Mouse (Mus musculus): ENCODE results near the gene Mgat5. TPM values are rescaled to one million over a fixed set of nuclear protein-coding genes. Genes with fewer than 3 reads are reported as not detected.

The Mgat5 gene
- polyA plus RNA-seq, 1 experiment, result 3.6 TPM

GRCm38 (mm10) chr1:127395724-127396123 is 190.9 kb downstream of the Mgat5 start:
- H3K79me3 ChIP-seq (ENCODE audit: low read depth), result no peaks in the 10 kb centered on the region
- H3K4me3 ChIP-seq (ENCODE audit: insufficient read depth, poor library complexity, severe bottlenecking), result no peak overlapping the region
- no peaks in the 10 kb centered on the region for H3K79me2 ChIP-seq (ENCODE audit: control insufficient read depth, insufficient read depth)
- no peak overlapping the region for H3ac ChIP-seq (ENCODE audit: control insufficient read depth, insufficient read length, low read depth)
- H3K36me3 ChIP-seq (ENCODE audit: control insufficient read depth, insufficient read depth), result no peaks in the 10 kb centered on the region
- TF ChIP-seq CTCF (IDR thresholded peaks at IDR 0.05; ENCODE audit: control insufficient read depth, insufficient read depth, insufficient read length) (no peak), USF1 (IDR thresholded peaks at IDR 0.05; ENCODE audit: low read depth) (no peak), MYOG (IDR thresholded peaks at IDR 0.05; ENCODE audit: control insufficient read depth, extremely low read depth, insufficient read length) (no peak), MYOD1 (IDR thresholded peaks at IDR 0.05; ENCODE audit: control insufficient read depth, insufficient read length, low read depth) (no peak), MAX (IDR thresholded peaks at IDR 0.05) (no peak), FOSL1 (IDR thresholded peaks at IDR 0.05; ENCODE audit: insufficient read depth, low read length, poor library complexity, severe bottlenecking) (no peak), CEBPB (IDR thresholded peaks at IDR 0.05; ENCODE audit: low read depth) (no peak)
- no peaks in the 10 kb centered on the region for H3K27me3 ChIP-seq (ENCODE audit: control insufficient read depth, insufficient read depth, insufficient read length)

DNA sequence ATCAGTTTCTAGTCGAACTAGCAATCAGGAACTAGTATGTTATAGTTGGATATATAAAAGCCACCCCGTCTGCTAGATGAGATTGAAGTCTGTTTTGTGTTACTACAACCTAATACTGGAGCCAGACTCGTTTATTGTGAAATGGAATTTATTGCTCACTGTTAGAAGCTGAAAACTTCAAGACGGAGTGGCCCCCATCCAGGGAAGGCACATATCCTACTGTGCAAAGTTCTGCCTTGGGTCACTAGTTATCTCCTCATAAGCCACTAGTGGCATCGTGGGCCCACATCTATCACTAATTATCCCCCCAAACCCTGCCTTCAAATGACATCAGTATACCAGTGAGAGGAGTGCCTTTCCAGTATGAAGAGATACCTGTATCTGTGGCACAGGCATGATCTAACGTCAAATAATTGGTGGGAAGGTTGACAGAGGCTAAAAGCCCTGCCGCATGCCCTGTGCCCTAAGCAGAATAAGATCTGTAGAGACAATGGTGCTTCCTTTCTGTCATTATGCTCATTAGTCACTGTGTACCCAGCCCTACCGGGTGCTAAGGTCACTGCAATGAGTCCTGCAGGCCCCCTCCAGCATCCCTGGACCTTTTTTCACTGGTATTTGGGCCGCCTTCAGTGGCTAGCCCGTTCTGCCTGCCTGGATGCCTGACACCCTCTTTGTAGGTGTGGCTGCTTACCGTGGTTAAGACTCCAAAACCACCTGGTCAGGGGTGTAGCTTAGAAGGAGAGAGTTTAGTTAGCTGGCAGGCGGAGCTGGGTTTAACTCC is 191.9 kb downstream of the Mgat5 start:
- Histone ChIP-seq H3K79me2 (ENCODE audit: control insufficient read depth, insufficient read depth) (no peaks in the 10 kb centered on the region), H3ac (ENCODE audit: control insufficient read depth, insufficient read length, low read depth) (no peak overlapping the region), H3K27me3 (ENCODE audit: control insufficient read depth, insufficient read depth, insufficient read length) (no peaks in the 10 kb centered on the region), H3K4me3 (ENCODE audit: insufficient read depth, poor library complexity, severe bottlenecking) (no peak overlapping the region), H3K79me3 (ENCODE audit: low read depth) (no peaks in the 10 kb centered on the region), H3K36me3 (ENCODE audit: control insufficient read depth, insufficient read depth) (no peaks in the 10 kb centered on the region)
- no peak for TF ChIP-seq USF1 (IDR thresholded peaks at IDR 0.05; ENCODE audit: low read depth)
- TF ChIP-seq MYOD1 (IDR thresholded peaks at IDR 0.05; ENCODE audit: control insufficient read depth, insufficient read length, low read depth), result no peak
- TF ChIP-seq MAX (IDR thresholded peaks at IDR 0.05), result no peak
- no peak for TF ChIP-seq MYOG (IDR thresholded peaks at IDR 0.05; ENCODE audit: control insufficient read depth, extremely low read depth, insufficient read length)
- TF ChIP-seq CTCF (IDR thresholded peaks at IDR 0.05; ENCODE audit: control insufficient read depth, insufficient read depth, insufficient read length), result no peak
- TF ChIP-seq CEBPB (IDR thresholded peaks at IDR 0.05; ENCODE audit: low read depth), result no peak
- no peak for TF ChIP-seq FOSL1 (IDR thresholded peaks at IDR 0.05; ENCODE audit: insufficient read depth, low read length, poor library complexity, severe bottlenecking)

DNA sequence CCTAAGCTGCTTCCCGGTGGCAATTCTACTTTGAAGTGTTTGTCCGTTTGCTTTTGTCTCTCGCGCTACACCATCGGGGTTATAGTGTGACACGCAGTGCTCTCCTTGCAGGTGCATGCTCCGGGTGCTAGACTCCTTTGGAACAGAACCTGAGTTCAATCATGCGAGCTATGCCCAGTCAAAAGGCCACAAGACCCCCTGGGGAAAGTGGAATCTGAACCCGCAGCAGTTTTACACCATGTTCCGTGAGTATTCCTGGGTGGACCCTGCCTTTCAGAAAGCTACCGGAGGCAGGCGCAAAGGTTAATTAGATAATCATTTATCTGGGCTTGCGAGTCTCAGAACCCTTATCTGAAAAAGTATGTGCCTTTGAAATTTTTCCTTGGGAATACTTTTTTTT is 192.6 kb downstream of the Mgat5 start:
- Histone ChIP-seq H3K27me3 (ENCODE audit: control insufficient read depth, insufficient read depth, insufficient read length) (no peaks in the 10 kb centered on the region), H3K79me3 (ENCODE audit: low read depth) (no peaks in the 10 kb centered on the region), H3K79me2 (ENCODE audit: control insufficient read depth, insufficient read depth) (no peaks in the 10 kb centered on the region), H3K36me3 (ENCODE audit: control insufficient read depth, insufficient read depth) (no peaks in the 10 kb centered on the region), H3K4me3 (ENCODE audit: insufficient read depth, poor library complexity, severe bottlenecking) (no peak overlapping the region), H3ac (ENCODE audit: control insufficient read depth, insufficient read length, low read depth) (no peak overlapping the region)
- TF ChIP-seq MAX (IDR thresholded peaks at IDR 0.05) (no peak), MYOG (IDR thresholded peaks at IDR 0.05; ENCODE audit: control insufficient read depth, extremely low read depth, insufficient read length) (no peak), CTCF (IDR thresholded peaks at IDR 0.05; ENCODE audit: control insufficient read depth, insufficient read depth, insufficient read length) (no peak), FOSL1 (IDR thresholded peaks at IDR 0.05; ENCODE audit: insufficient read depth, low read length, poor library complexity, severe bottlenecking) (no peak), CEBPB (IDR thresholded peaks at IDR 0.05; ENCODE audit: low read depth) (no peak), MYOD1 (IDR thresholded peaks at IDR 0.05; ENCODE audit: control insufficient read depth, insufficient read length, low read depth) (no peak), USF1 (IDR thresholded peaks at IDR 0.05; ENCODE audit: low read depth) (no peak)

GRCm38 (mm10) chr1:127398186-127398585 is 193.4 kb downstream of the Mgat5 start:
- Histone ChIP-seq H3K79me2 (ENCODE audit: control insufficient read depth, insufficient read depth) (no peaks in the 10 kb centered on the region), H3K27me3 (ENCODE audit: control insufficient read depth, insufficient read depth, insufficient read length) (no peaks in the 10 kb centered on the region), H3K4me3 (ENCODE audit: insufficient read depth, poor library complexity, severe bottlenecking) (no peak overlapping the region), H3ac (ENCODE audit: control insufficient read depth, insufficient read length, low read depth) (no peak overlapping the region), H3K36me3 (ENCODE audit: control insufficient read depth, insufficient read depth) (no peaks in the 10 kb centered on the region), H3K79me3 (ENCODE audit: low read depth) (no peaks in the 10 kb centered on the region)
- no peak for TF ChIP-seq MYOG (IDR thresholded peaks at IDR 0.05; ENCODE audit: control insufficient read depth, extremely low read depth, insufficient read length)

DNA sequence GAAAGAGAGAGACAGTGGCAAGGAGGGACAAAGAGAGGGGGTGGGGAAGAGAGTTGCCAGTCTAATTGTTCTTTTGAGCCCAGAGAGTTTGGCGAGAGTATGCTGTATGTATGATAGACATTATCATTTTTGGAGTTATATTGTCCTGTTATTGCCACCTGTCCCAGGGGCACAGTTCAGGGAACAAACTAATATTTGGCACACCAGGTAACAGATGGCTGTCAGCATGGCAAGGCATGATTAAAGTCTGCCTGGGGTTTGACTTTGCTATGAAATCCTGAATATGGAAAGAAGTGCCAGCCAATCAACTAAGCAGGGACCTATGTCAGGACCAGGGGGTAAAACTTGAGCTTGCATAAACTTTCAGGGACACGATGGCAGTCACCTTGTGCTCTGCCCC is 195.4 kb downstream of the Mgat5 start:
- no peak overlapping the region for H3ac ChIP-seq (ENCODE audit: control insufficient read depth, insufficient read length, low read depth)
- no peaks in the 10 kb centered on the region for H3K36me3 ChIP-seq (ENCODE audit: control insufficient read depth, insufficient read depth)
- no peaks in the 10 kb centered on the region for H3K27me3 ChIP-seq (ENCODE audit: control insufficient read depth, insufficient read depth, insufficient read length)
- no peak overlapping the region for H3K4me3 ChIP-seq (ENCODE audit: insufficient read depth, poor library complexity, severe bottlenecking)
- no peaks in the 10 kb centered on the region for H3K79me2 ChIP-seq (ENCODE audit: control insufficient read depth, insufficient read depth)
- TF ChIP-seq USF1 (IDR thresholded peaks at IDR 0.05; ENCODE audit: low read depth), result no peak
- TF ChIP-seq MAX (IDR thresholded peaks at IDR 0.05), result no peak
- TF ChIP-seq CTCF (IDR thresholded peaks at IDR 0.05; ENCODE audit: control insufficient read depth, insufficient read depth, insufficient read length), result no peak
- TF ChIP-seq MYOG (IDR thresholded peaks at IDR 0.05; ENCODE audit: control insufficient read depth, extremely low read depth, insufficient read length), result no peak
- no peak for TF ChIP-seq MYOD1 (IDR thresholded peaks at IDR 0.05; ENCODE audit: control insufficient read depth, insufficient read length, low read depth)
- H3K79me3 ChIP-seq (ENCODE audit: low read depth), result no peaks in the 10 kb centered on the region

DNA sequence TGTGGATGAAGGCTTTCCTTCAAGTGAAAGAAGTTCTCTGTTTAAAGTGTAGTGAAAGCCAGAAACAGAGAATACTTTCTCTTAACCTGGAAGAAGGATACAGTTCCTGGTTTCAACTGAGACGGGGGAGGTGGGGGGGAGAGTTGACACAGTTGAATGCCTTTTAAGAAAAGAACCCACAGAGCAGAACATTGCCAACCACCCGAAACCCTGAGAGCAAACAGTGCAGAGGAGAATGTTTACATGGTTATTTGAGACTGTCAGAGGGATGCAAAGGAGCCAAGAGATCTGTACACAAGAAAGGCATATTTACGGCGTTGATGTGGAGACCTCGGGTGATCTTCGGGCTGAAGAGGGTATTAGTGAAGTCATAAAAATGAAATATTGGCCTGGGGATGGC is 195.9 kb downstream of the Mgat5 start:
- H3K4me3 ChIP-seq (ENCODE audit: insufficient read depth, poor library complexity, severe bottlenecking), result no peak overlapping the region
- H3K79me2 ChIP-seq (ENCODE audit: control insufficient read depth, insufficient read depth), result no peaks in the 10 kb centered on the region
- no peak overlapping the region for H3ac ChIP-seq (ENCODE audit: control insufficient read depth, insufficient read length, low read depth)
- no peaks in the 10 kb centered on the region for H3K27me3 ChIP-seq (ENCODE audit: control insufficient read depth, insufficient read depth, insufficient read length)
- no peaks in the 10 kb centered on the region for H3K36me3 ChIP-seq (ENCODE audit: control insufficient read depth, insufficient read depth)
- TF ChIP-seq MYOD1 (IDR thresholded peaks at IDR 0.05; ENCODE audit: control insufficient read depth, insufficient read length, low read depth) (no peak), USF1 (IDR thresholded peaks at IDR 0.05; ENCODE audit: low read depth) (no peak), CTCF (IDR thresholded peaks at IDR 0.05; ENCODE audit: control insufficient read depth, insufficient read depth, insufficient read length) (no peak), MYOG (IDR thresholded peaks at IDR 0.05; ENCODE audit: control insufficient read depth, extremely low read depth, insufficient read length) (no peak), CEBPB (IDR thresholded peaks at IDR 0.05; ENCODE audit: low read depth) (no peak), MAX (IDR thresholded peaks at IDR 0.05) (no peak), FOSL1 (IDR thresholded peaks at IDR 0.05; ENCODE audit: insufficient read depth, low read length, poor library complexity, severe bottlenecking) (no peak)
- no peaks in the 10 kb centered on the region for H3K79me3 ChIP-seq (ENCODE audit: low read depth)
